Mouse (Mus musculus) cerebellum, adult 2 months (tissue): ENCODE measurements around the gene Antxrl.

ENCODE experiments used
- CTCF ChIP-seq: fragments of 200-500 bp; IDR thresholded peaks from 2 replicates; pipeline ENCODE4 v1.5.1; 2011; ENCODE audit warnings: low read depth, mild to moderate bottlenecking, control low read depth, low read length, moderate library complexity, borderline replicate concordance; ENCODE audit not compliant: insufficient read depth
- POLR2A ChIP-seq: fragments of 200-500 bp; IDR thresholded peaks from 2 replicates; pipeline ENCODE4 v1.6.1; 2011; ENCODE audit warnings: low read length, control low read depth, borderline replicate concordance; ENCODE audit not compliant: insufficient read depth

DNA sequence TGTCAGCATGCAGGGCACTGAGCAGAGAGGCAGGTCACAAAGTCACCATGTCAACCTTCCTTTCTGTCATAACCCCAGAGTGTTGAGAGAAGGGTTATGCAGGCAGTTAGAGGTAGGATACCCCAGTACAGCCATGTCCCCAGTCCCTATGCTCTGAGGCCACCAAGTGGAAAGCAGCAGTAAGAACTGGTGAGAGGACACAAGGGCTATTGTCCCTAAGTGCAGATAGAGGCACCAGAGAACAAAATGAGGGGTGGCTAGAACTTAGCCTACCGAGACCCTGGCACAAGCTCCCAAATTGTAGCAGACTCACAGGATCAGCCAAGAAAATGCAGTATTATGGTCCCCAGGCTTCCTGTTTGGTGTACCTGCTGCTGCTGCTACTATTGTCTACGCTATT, 35.6 kb upstream of the Antxrl start:
- no peak for TF ChIP-seq POLR2A
- TF ChIP-seq CTCF, result no peak
